Mouse (Mus musculus): ENCODE measurements around the gene Cdc26.

The Cdc26 gene

DNA sequence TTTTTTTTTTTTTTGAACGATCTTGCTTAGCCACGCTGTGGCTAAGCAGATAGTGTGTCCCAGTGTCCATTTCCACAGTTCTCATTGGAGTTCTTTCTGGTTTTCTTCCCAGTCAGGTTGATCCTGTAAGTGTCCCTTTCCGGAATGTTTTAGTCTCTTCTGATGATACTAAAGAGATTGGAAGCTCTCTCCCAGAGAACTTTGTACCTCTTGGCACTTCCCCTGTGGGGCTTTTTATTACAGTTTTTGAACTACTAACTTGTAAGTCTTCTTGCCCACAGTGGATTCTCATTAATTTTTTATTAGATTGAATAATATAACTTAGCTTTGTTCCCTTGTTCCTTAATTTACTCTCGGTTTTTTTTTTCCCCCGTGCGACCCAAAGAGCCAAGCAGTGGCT lies 46.9 kb downstream of the Cdc26 start:
- no peak for DNase-seq (ENCODE audit: low read depth, low spot score)

DNA sequence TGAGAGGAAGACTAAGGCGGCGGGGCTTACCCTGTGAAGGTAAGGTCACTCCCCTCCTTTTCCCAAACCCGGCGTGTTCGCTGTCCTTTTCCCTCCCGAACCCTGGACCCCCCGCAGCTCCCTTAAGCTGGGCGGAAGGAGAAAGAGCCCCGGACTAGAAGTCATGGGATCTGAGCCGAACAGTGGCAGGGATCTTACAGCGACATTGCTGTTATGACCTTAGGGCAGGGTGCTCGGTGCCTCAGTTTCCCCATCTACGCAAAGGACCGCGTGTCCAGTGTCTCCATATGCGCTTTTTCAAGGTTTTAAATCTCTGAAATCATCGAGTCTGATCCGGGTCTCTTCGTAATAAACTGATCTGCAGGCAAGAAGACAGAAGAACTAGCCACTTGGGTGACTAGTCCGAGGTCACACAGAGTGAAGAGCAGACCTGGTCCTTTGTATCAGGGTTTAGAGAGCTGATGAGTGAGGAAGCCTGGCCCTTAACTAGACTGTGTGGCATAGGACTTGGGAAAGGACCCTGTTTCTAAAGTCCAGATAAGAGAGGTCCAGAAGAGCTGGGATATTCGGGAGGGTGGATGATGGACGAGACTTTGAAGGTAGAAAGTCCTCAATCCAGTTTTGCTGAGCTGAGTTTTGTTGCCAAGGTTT lies 47.5 kb downstream of the Cdc26 start:
- DNase-seq (ENCODE audit: low read depth, low spot score): no peak

DNA sequence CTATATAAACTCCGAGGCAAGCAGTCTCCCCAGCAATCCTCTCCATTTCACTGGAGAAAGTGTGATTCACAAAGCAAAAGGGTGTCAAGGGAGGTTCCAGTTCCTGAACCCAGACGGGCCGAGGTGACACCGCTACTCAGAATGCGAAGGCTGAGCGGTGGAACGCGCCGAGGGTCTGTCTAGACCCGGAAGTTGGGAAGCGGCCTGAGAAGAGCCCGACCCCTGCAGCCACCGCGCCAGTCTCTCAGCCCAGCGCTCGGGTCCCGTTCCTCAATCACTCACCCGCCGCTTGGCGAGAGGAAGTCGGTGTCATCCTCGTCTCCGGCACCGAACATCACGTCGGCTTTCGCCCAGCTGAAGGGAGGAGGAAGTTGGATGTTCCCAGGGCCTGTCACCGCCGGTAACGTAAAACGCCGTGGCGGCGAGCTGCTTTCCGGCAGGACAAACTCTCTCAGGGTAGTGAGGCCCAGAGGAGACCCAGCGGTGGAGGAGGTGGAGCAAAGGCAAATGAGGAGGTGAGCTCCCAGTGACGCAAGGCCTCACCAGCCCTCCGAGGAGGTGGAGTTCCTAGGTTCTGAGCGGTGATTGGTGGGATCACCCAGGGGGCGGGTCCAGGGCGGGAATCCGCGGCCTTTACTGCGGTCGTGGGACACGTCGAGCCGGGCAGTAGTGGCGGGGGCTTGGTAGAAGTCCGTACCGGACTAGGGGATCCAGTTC lies 48.2 kb downstream of the Cdc26 start, which contains the start of the genes Fkbp15 and Slc31a1:
Fkbp15 (minus strand) TSS at position 461 of the 717 bp plus-strand sequence.
Slc31a1 (plus strand) TSS at position 640 of the 717 bp plus-strand sequence.
- DNase-seq (ENCODE audit: low read depth, low spot score): peak; percentile 99

GRCm38 (mm10) chr4:62359256-62359775 lies 49.1 kb downstream of the Cdc26 start:
- DNase-seq (ENCODE audit: low read depth, low spot score): no peak

DNA sequence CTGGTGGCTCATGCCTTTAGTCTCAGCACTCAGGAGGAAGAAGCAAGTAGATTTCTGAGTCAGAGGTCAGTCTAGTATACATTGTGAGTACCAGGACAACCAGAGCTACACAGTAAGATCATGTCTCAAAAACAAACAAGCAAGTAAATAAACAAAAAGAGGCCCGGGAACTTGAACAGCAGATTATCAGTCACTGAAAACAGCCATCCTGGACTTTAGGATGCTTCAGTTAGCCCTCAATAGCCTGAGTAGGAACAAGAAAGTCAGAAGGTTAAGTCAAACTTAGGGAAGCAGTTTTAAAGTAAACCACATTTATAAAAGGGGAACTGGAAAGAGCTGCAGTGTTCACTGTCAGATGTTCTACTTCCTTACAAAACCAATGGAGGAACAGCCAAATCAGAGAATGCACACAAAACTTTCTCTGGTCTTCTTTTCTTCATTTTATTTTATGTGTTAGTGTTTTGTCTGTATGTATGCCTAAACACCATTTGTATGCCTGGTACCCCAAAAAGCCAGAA lies 50.8 kb downstream of the Cdc26 start:
- no peak for DNase-seq (ENCODE audit: low read depth, low spot score)

GRCm38 (mm10) chr4:62349371-62349770 lies 59.1 kb downstream of the Cdc26 start:
- DNase-seq (ENCODE audit: low read depth, low spot score): no peak

DNA sequence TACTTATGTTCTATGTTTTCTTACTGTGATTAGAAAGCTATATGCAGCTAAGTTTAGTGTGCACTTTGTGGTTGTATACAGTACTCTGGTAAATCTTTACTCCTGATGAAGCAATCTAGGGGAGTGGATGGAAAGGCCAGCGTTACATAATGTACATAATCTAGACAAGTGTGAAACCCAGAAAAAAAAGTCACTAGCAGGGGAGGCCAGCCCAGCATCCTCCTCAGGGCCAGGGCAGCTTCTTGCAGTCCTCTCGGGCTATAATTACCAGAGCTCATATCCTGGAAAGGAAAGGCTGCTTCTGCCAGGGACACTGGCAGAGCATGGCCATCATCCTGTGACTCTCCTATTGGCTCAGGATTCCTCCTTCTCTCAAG lies 60.1 kb downstream of the Cdc26 start:
- DNase-seq (ENCODE audit: low read depth, low spot score): no peak

DNA sequence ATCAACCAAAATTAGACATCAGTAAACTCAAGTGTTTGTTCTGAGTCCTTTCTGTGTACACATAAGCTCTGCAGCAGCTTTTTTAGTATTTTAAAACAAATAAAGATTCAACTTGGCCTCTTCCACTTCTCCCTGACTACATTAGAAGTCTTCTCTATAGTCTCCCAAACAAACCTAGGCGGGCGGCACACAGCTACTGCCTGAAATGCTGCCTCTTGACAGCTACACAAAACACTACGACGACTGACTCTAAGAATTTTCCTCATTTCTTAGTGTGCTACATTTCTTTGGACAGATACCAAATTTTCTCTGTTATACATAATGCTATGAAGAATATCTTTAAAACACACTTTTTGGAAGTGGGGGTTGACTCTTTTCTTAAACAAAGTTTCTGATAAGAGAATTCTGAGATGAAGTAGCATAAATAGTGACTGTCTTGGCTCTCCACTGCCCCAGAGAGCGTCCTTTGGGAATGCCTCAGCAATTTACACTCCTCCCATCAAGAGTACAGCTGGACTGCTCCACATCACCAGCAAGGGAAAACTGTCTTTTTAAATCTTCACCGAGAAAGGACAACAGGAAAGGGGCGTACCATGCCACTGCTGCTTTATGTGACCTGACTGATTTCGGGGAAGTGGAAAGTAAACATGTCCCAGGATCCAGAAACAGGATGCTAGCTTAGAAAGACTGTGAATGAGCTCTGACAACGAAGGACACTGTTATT lies 60.7 kb downstream of the Cdc26 start:
- DNase-seq (ENCODE audit: low read depth, low spot score): peak; percentile 4

- no peak for DNase-seq (ENCODE audit: low read depth, low spot score)
Observed at GRCm38 (mm10) chr4:62345827-62346226, 62.6 kb downstream of the Cdc26 start.

- peak; percentile 22 for DNase-seq (ENCODE audit: low read depth, low spot score)
Observed at GRCm38 (mm10) chr4:62344000-62344399, 64.4 kb downstream of the Cdc26 start.

DNA sequence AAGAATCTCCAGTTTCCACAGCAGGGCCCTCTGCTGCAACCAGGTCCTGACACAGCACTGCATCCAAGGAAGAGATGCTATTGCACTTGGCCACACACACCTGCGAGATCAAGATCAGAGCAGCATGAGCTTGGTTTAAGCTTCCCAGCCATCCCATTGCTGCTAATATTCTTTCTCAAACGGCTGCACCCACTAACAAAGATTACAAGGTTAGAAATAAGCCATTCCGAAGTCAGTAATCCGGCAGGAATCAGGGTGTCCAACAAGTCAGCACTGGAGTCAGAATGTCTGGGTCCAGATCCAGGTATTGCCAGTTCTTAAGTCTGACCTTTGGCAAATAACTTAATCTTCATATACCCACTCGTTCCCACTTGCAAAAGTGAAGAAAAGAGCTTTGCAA lies 69.9 kb downstream of the Cdc26 start:
- DNase-seq (ENCODE audit: low read depth, low spot score): no peak

Measured in mesoderm, embryonic 11.5 days (tissue).